Mouse (Mus musculus): Measurements from ENCODE around the gene Rev3l. TPM values are rescaled to one million over a fixed set of nuclear protein-coding genes. Genes with fewer than 3 reads are reported as not detected.

Gene Rev3l
- total and polyA plus RNA-seq, 3 experiments: 5.9 to 12.9 (median 9.5) TPM

DNA sequence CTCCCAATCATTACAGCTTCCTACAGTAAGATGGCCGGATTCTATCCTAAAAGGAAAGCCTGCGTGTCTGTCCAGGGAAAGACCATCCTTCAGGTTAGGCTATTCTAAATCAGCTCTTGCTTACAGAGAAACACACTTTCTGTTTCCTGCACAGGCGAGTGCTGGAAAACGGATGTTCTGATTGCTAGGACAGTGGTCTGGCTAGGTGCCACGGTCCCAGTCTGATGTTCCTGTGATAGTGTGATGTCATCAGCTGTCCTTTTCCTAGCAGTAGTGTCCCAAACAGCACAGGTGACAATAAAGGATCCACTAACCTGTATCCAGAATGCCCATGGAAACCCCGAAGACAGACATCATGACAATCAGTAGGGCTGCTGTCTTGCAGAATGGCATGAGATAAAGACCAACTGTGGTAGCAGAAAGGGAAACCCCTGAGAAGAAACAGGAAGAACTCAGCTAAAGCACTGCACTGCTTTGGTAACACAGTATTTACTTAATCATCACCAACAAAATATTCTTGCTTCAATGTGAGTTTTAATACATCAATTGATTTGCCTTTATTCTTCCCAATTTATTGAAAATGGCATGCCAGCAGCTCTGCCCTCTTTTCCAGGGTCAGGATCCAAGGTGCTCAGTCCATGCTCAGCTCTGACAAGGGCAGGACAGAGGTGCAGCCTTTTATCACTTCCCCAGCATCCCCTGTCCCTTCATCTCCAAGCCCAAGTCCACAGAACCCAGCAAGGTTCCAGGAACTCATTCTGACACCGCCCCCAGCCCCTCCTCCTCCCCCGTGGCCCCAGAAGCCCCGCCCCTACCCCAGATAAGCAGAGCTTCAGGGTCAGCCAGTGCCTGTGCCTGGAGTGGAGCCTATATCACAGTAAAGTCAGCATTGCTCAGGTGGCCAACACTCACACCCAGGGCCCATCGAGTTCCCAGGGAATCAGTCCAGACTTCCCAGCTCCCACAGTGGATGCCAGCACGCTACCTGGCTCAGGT, 162.1 kb downstream of the Rev3l start:
- TF ChIP-seq EP300 (IDR thresholded peaks at IDR 0.05; ENCODE audit: insufficient read depth, low read depth, low read length) (no peak), CTCF (IDR thresholded peaks at IDR 0.05) (no peak), POLR2A (IDR thresholded peaks at IDR 0.05; ENCODE audit: insufficient read depth, low read depth, low read length) (no peak)
- no peak overlapping the region for H3K27ac ChIP-seq
- DNase-seq: no peak
- H3K9ac ChIP-seq (ENCODE audit: low read depth, low read length): no peak overlapping the region
- H3K79me2 ChIP-seq (replicated peaks; ENCODE audit: control insufficient read depth, insufficient read depth, low read length): no peaks in the 10 kb centered on the region
- H3K27me3 ChIP-seq (ENCODE audit: control insufficient read depth, insufficient read depth, low read length): no peaks in the 10 kb centered on the region
- no peaks in the 10 kb centered on the region for H3K36me3 ChIP-seq (ENCODE audit: control insufficient read depth, insufficient read depth, low read length)
- intact Hi-C loops (cut with DNase I): no loop called here
- H3K4me1 ChIP-seq (ENCODE audit: control insufficient read depth, insufficient read depth, low read length): no peaks in the 10 kb centered on the region
- WGBS: 48% methylated on average over 11 of the region's 11 CpGs
- H3K4me3 ChIP-seq: no peak overlapping the region

GRCm38 (mm10) chr10:39896503-39896902, 164.6 kb downstream of the Rev3l start:
- Histone ChIP-seq H3K9ac (ENCODE audit: low read depth, low read length) (no peak overlapping the region), H3K27ac (no peak overlapping the region), H3K4me3 (no peak overlapping the region), H3K4me1 (ENCODE audit: control insufficient read depth, insufficient read depth, low read length) (no peaks in the 10 kb centered on the region), H3K36me3 (ENCODE audit: control insufficient read depth, insufficient read depth, low read length) (no peaks in the 10 kb centered on the region), H3K79me2 (replicated peaks; ENCODE audit: control insufficient read depth, insufficient read depth, low read length) (no peaks in the 10 kb centered on the region), H3K27me3 (ENCODE audit: control insufficient read depth, insufficient read depth, low read length) (no peaks in the 10 kb centered on the region)
- intact Hi-C loops (cut with DNase I): loop anchor here (5.0 kb wide), 1 partner anchor 61 kb away; no protein-coding TSS in a partner anchor
- TF ChIP-seq POLR2A (IDR thresholded peaks at IDR 0.05; ENCODE audit: insufficient read depth, low read depth, low read length) (no peak), CTCF (IDR thresholded peaks at IDR 0.05) (peak; percentile 42), EP300 (IDR thresholded peaks at IDR 0.05; ENCODE audit: insufficient read depth, low read depth, low read length) (no peak)
- 81% methylated on average over 5 of the region's 5 CpGs for WGBS
- DNase-seq: no peak

GRCm38 (mm10) chr10:39898874-39899371, 167.0 kb downstream of the Rev3l start, which contains the start of gene Mfsd4b4:
Mfsd4b4 (minus strand) TSS chr10:39899238.
- H3K27ac ChIP-seq: peak within 1 kb of the TSS; percentile 79
- H3K36me3 ChIP-seq (ENCODE audit: control insufficient read depth, insufficient read depth, low read length): no peaks in the 10 kb centered on the region
- intact Hi-C loops (cut with DNase I): loop anchor here (5.0 kb wide), 1 partner anchor 58 kb away; no protein-coding TSS in a partner anchor
- H3K4me1 ChIP-seq (ENCODE audit: control insufficient read depth, insufficient read depth, low read length): no peaks in the 10 kb centered on the region
- TF ChIP-seq POLR2A (IDR thresholded peaks at IDR 0.05; ENCODE audit: insufficient read depth, low read depth, low read length): peak; percentile 82
- 0 out of 2 replicates have a peak, but pooled peaks have one; percentile 4 for TF ChIP-seq CTCF (IDR thresholded peaks at IDR 0.05)
- no peak for TF ChIP-seq EP300 (IDR thresholded peaks at IDR 0.05; ENCODE audit: insufficient read depth, low read depth, low read length)
- H3K27me3 ChIP-seq (ENCODE audit: control insufficient read depth, insufficient read depth, low read length): no peaks in the 10 kb centered on the region
- H3K4me3 ChIP-seq: peak within 1 kb of the TSS; percentile 81
- no peaks in the 10 kb centered on the region for H3K79me2 ChIP-seq (replicated peaks; ENCODE audit: control insufficient read depth, insufficient read depth, low read length)
- peak; percentile 85 to 91 for DNase-seq
- H3K9ac ChIP-seq (ENCODE audit: low read depth, low read length): peak within 1 kb of the TSS; percentile 87
- under 1% methylated on average over 41 of the region's 41 CpGs for WGBS

- H3K27me3 ChIP-seq (ENCODE audit: control insufficient read depth, insufficient read depth, low read length): no peaks in the 10 kb centered on the region
- 81% methylated on average over 3 of the region's 3 CpGs for WGBS
- no peak for TF ChIP-seq EP300 (IDR thresholded peaks at IDR 0.05; ENCODE audit: insufficient read depth, low read depth, low read length)
- TF ChIP-seq POLR2A (IDR thresholded peaks at IDR 0.05; ENCODE audit: insufficient read depth, low read depth, low read length): no peak
- no peak for TF ChIP-seq CTCF (IDR thresholded peaks at IDR 0.05)
- no peaks in the 10 kb centered on the region for H3K79me2 ChIP-seq (replicated peaks; ENCODE audit: control insufficient read depth, insufficient read depth, low read length)
- DNase-seq: no peak
- no peak overlapping the region for H3K27ac ChIP-seq
- no peak overlapping the region for H3K4me3 ChIP-seq
- no peak overlapping the region for H3K9ac ChIP-seq (ENCODE audit: low read depth, low read length)
- no peaks in the 10 kb centered on the region for H3K4me1 ChIP-seq (ENCODE audit: control insufficient read depth, insufficient read depth, low read length)
- H3K36me3 ChIP-seq (ENCODE audit: control insufficient read depth, insufficient read depth, low read length): no peaks in the 10 kb centered on the region
- intact Hi-C loops (cut with DNase I): no loop called here
Observed at GRCm38 (mm10) chr10:39904191-39904590, 172.3 kb downstream of the Rev3l start.

DNA sequence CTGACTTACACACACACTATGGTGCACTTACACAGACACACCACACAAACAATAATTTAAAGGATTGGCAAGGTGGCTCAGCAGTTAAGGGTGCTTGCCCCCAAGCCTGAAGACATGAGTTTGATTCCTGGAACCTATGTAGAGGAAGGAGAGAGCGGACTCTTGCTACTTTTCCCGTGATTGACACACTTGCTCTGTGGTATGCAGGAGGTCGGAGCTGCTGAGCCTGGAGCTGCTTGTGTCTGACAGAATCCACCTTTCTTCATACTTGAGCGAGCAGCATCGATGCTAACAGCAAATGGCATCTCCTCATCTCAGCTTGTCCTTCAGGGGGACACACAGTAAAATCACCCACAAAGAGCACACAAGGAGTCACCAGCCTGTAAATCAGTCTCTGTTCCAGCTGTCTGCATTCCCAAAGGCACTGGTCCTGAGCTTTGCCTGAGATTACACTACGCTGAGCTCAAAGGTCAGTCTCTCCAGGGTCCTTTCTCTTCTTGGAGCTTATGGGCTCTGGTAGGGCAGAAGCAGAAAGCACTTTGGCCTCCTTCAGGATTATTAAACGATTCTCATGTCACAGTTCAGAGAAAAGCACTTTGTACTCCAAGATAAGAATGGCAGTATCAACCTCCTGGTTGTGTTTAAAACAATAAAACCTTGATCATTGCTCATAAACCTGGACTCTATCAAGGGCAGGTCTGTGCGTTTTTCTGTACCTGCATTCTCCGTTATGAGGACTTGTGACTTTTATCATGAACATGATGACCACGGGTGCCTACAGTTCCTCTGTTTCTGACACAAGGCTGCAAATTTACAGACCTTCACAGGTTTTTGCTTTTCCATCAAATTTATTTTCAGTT, 175.1 kb downstream of the Rev3l start:
- 74% methylated on average over 10 of the region's 10 CpGs for WGBS
- Histone ChIP-seq H3K27ac (no peak overlapping the region), H3K79me2 (replicated peaks; ENCODE audit: control insufficient read depth, insufficient read depth, low read length) (no peaks in the 10 kb centered on the region), H3K27me3 (ENCODE audit: control insufficient read depth, insufficient read depth, low read length) (no peaks in the 10 kb centered on the region), H3K4me3 (no peak overlapping the region), H3K36me3 (ENCODE audit: control insufficient read depth, insufficient read depth, low read length) (no peaks in the 10 kb centered on the region), H3K9ac (ENCODE audit: low read depth, low read length) (no peak overlapping the region), H3K4me1 (ENCODE audit: control insufficient read depth, insufficient read depth, low read length) (no peaks in the 10 kb centered on the region)
- no peak for TF ChIP-seq CTCF (IDR thresholded peaks at IDR 0.05)
- no peak for TF ChIP-seq POLR2A (IDR thresholded peaks at IDR 0.05; ENCODE audit: insufficient read depth, low read depth, low read length)
- TF ChIP-seq EP300 (IDR thresholded peaks at IDR 0.05; ENCODE audit: insufficient read depth, low read depth, low read length): no peak
- no peak for DNase-seq
- intact Hi-C loops (cut with DNase I): no loop called here
